Mouse (Mus musculus) lung, embryonic 14.5 days (tissue): Measurements from ENCODE around the gene Dennd4a. TPM values are rescaled to one million over a fixed set of nuclear protein-coding genes. Genes with fewer than 3 reads are reported as not detected.

ENCODE experiments used
- ATAC-seq: fragments of 200-750 bp; cut with Nextera tagmentation; 2 replicates; pipeline ENCODE4 v1.8.0; 2017; ENCODE audit warnings: mild to moderate bottlenecking, moderate TSS enrichment, moderate library complexity; ENCODE audit not compliant: insufficient read depth
- DNase-seq: peaks from one replicate; pipeline ENCODE4 v3.0.0-alpha.2; 2015
- H3K27ac ChIP-seq: fragments of 300-500 bp; sonication (generic); 2 replicates; pipeline ENCODE4 v1.5.1; 2014; ENCODE audit warnings: low read depth, mild to moderate bottlenecking, moderate library complexity
- H3K27me3 ChIP-seq: fragments of 300-500 bp; sonication (generic); 2 replicates; pipeline ENCODE4 v1.6.1; 2014; ENCODE audit warnings: low read length, control low read depth; ENCODE audit not compliant: insufficient read depth
- H3K36me3 ChIP-seq: fragments of 300-500 bp; sonication (generic); 2 replicates; pipeline ENCODE4 v1.6.1; 2014; ENCODE audit warnings: control low read depth; ENCODE audit not compliant: insufficient read depth
- H3K4me1 ChIP-seq: fragments of 300-500 bp; sonication (generic); 2 replicates; pipeline ENCODE4 v1.6.1; 2014; ENCODE audit warnings: antibody characterized with exemption, control low read depth; ENCODE audit not compliant: insufficient read depth
- H3K4me2 ChIP-seq: fragments of 300-500 bp; sonication (generic); 2 replicates; pipeline ENCODE4 v1.6.1; 2014; ENCODE audit warnings: mild to moderate bottlenecking
- H3K4me3 ChIP-seq: fragments of 300-500 bp; sonication (generic); 2 replicates; pipeline ENCODE4 v1.5.1; 2014; ENCODE audit warnings: low read depth, low read length
- H3K9ac ChIP-seq: fragments of 300-500 bp; sonication (generic); 2 replicates; pipeline ENCODE4 v1.6.1; 2014
- H3K9me3 ChIP-seq: fragments of 300-500 bp; sonication (generic); 2 replicates; pipeline ENCODE4 v1.6.1; 2016; ENCODE audit warnings: low read depth, low read length, control low read depth
- CTCF ChIP-seq: IDR thresholded peaks from 2 replicates; pipeline ENCODE4 v1.5.1; 2016; ENCODE audit warnings: antibody characterized with exemption, low read depth
- WGBS: fragments of 180-500 bp; shearing (Covaris S2); extraction: QIAGEN DNeasy Blood & Tissue Kit; methylation state at CpG from one replicate; pipeline ENCODE4 v1.1.7; 2014; 5-methylcytosine and 5-hydroxymethylcytosine counted together
- polyA plus RNA-seq: library from polyadenylated mRNA; unstranded; fragments of >200 nt; fragmentation: Nextera tagmentation; extraction: Ambion mirVana; gene quantifications from 2 replicates; pipeline ENCODE4 v1.2.1, GENCODE M21; 2014

Gene Dennd4a
- polyA plus RNA-seq, 1 experiment from 2014 or later, result 10.9 TPM

DNA sequence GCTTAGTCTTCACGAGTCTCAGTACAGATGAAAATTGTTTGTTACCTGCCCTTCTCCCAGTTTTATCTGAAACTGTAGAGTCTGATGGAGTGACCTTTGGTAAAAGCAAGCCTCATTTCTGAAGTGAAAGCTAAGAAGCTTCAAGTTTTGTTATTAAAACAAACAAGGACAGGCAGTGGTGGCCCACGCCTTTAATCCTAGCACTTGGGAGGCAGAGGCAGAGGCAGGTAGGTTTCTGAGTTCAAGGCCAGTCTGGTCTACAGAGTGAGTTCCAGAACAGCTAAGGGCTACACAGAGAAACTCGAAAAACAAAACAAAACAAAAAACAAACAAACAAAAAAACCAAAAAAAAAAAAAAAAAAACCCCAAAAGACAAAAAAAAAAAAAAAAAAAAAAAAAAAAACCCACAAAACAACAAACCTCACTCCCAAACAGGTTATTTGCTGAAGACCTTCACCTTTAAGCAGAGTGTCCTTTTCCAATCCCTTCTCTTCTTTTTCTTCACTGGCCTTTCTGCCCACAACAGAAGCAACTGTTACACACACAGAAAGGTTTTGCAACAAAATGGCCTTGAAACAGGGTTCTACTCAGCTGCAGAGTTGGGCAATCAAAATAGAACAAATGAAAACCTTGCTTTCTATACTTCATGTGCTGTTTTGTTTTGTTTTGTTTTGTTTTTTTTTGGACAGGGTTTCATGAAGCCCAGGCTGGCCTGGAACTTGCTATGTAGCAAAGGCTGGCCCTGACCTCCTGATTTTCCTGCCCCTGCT, 15.1 kb upstream of the Dennd4a start:
- TF ChIP-seq CTCF, result no peak
- H3K9ac ChIP-seq, result no peak overlapping the region
- ATAC-seq (no peak), DNase-seq (no peak)
- no peaks in the 10 kb centered on the region for H3K9me3 ChIP-seq
- no peak overlapping the region for H3K4me3 ChIP-seq
- no peaks in the 10 kb centered on the region for H3K36me3 ChIP-seq
- 47% methylated on average over 3 of the region's 3 CpGs for WGBS
- peaks cover 10% of the 10 kb centered on the region; the same call in 1 of the 2 replicates for H3K4me1 ChIP-seq
- no peaks in the 10 kb centered on the region for H3K27me3 ChIP-seq
- H3K4me2 ChIP-seq, result no peak overlapping the region
- no peak overlapping the region for H3K27ac ChIP-seq

DNA sequence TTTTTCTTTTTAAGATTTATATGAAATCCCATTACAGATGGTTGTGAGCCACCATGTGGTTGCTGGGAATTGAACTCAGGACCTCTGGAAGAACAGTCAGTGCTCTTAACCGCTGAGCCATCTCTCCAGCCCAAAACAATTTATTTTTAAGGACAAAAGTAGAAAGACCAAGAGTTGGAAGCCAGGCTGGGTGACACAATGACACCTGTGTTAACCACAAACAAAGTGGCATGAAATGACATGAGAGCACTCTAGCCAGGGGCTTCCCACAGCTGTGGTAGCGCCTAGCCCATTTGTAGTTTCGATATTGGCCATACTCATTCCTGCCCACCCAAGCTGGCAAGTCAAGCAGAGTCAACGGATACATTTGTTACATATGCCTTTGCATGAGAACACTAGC, 13.7 kb upstream of the Dennd4a start:
- Histone ChIP-seq H3K36me3 (no peaks in the 10 kb centered on the region), H3K9me3 (no peaks in the 10 kb centered on the region), H3K27ac (no peak overlapping the region), H3K9ac (no peak overlapping the region), H3K4me1 (peaks cover 4% of the 10 kb centered on the region; the same call in 1 of the 2 replicates), H3K27me3 (no peaks in the 10 kb centered on the region), H3K4me2 (no peak overlapping the region), H3K4me3 (no peak overlapping the region)
- DNase-seq (no peak), ATAC-seq (no peak)
- no peak for TF ChIP-seq CTCF
- 88% methylated on average over 4 of the region's 4 CpGs for WGBS

DNA sequence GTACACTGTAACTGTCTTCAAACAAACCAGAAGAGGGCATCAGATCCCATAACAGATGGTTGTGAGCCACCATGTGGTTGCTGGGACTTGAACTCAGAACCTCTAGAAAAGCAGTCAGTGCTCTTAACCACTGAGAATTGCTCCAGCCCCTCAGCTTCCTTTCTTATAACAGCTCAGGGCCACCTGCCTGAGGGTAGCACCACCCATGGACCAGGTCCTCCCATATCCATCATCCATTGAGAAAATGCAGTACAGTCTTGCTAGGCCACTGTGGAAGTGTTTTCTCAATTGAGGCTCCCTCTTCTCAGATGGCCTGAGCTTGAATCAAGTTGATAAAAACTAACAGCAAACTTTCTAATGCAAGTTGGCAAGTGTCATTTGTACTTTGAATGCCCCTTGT, 13.0 kb upstream of the Dennd4a start:
- Histone ChIP-seq H3K4me2 (no peak overlapping the region), H3K36me3 (no peaks in the 10 kb centered on the region), H3K27ac (no peak overlapping the region), H3K27me3 (no peaks in the 10 kb centered on the region), H3K4me3 (no peak overlapping the region), H3K9me3 (no peaks in the 10 kb centered on the region), H3K9ac (no peak overlapping the region), H3K4me1 (peaks cover 4% of the 10 kb centered on the region; the same call in 1 of the 2 replicates)
- TF ChIP-seq CTCF, result no peak
- no peak for ATAC-seq
- no peak for DNase-seq

DNA sequence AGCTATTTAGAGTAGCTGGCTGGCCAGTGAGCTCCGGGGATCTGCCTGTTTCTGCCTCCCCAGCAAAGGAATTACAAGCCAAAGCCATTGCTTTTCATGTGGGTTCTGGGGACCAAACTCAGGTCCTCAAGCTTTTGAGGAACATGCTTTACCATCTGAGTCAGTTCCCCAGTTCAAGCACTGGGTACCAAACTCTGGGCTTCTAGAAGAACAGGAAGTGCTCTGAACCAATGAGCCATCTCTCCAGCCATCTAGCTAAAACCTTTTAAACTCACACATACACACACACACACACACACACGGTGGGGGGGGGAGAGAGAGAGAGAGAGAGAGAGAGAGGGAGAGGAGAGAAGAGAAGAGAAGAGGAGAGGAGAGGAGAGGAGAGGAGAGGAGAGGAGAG, 12.3 kb upstream of the Dennd4a start:
- no peak for DNase-seq

DNA sequence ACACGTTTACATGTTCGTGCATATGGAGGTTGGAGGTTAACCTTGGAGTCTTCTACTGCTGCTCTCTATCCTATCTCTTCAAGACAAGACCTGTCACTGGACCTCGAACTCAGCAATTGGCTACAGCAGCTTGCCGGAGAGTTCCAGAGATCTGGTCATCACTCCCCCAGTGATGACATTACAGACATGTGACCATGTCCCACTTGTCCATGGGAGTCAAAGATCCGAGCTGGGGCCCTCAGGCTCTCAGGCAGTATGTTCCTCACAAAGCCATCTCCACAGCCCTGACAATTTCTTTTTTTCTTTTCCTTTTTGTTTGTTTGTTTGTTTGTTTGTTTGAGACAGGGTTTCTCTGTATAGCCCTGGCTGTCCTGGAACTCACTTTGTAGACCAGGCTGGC, 11.6 kb upstream of the Dennd4a start:
- Histone ChIP-seq H3K27ac (no peak overlapping the region), H3K4me3 (no peak overlapping the region), H3K36me3 (no peaks in the 10 kb centered on the region), H3K27me3 (no peaks in the 10 kb centered on the region), H3K4me2 (no peak overlapping the region), H3K4me1 (peaks cover 4% of the 10 kb centered on the region; the same call in 1 of the 2 replicates), H3K9ac (no peak overlapping the region), H3K9me3 (no peaks in the 10 kb centered on the region)
- TF ChIP-seq CTCF, result no peak
- DNase-seq (no peak), ATAC-seq (no peak)
- WGBS, result 85% methylated on average over 5 of the region's 5 CpGs

More for the DNA sequence above, 12.3 kb upstream of the Dennd4a start:
- TF ChIP-seq CTCF, result no peak
- H3K4me1 ChIP-seq, result peaks cover 4% of the 10 kb centered on the region; the same call in 1 of the 2 replicates
- H3K9ac ChIP-seq, result no peak overlapping the region
- no peak overlapping the region for H3K27ac ChIP-seq
- H3K4me3 ChIP-seq, result no peak overlapping the region
- no peak for ATAC-seq
- no peaks in the 10 kb centered on the region for H3K27me3 ChIP-seq
- no peaks in the 10 kb centered on the region for H3K36me3 ChIP-seq
- H3K4me2 ChIP-seq, result no peak overlapping the region
- H3K9me3 ChIP-seq, result no peaks in the 10 kb centered on the region
- 80% methylated on average over 2 of the region's 2 CpGs for WGBS

DNA sequence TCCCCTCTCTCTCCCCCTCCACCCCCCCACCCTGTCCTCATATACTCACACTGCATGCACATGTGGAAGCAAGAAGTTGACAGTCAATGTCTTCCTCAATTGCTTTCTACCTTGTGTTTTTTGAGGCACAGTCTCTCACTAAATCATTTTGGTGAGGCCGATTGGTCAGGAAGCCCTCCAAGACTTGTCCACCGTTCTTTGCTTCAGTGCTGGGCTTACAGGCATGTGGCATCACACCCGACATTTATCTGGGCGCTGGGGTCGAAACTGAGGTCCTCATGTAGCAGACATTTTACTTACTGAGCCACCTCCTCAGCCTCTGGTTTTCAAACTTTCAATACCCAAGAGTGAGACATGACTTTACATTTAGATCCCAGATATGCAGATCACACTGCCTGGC, 8.6 kb upstream of the Dennd4a start:
- Histone ChIP-seq H3K9me3 (no peaks in the 10 kb centered on the region), H3K27me3 (no peaks in the 10 kb centered on the region), H3K4me3 (no peak overlapping the region), H3K4me1 (no peaks in the 10 kb centered on the region), H3K36me3 (no peaks in the 10 kb centered on the region), H3K27ac (no peak overlapping the region), H3K9ac (no peak overlapping the region), H3K4me2 (no peak overlapping the region)
- no peak for TF ChIP-seq CTCF
- DNase-seq, result no peak
- 83% methylated on average over 5 of the region's 5 CpGs for WGBS
- ATAC-seq, result no peak

DNA sequence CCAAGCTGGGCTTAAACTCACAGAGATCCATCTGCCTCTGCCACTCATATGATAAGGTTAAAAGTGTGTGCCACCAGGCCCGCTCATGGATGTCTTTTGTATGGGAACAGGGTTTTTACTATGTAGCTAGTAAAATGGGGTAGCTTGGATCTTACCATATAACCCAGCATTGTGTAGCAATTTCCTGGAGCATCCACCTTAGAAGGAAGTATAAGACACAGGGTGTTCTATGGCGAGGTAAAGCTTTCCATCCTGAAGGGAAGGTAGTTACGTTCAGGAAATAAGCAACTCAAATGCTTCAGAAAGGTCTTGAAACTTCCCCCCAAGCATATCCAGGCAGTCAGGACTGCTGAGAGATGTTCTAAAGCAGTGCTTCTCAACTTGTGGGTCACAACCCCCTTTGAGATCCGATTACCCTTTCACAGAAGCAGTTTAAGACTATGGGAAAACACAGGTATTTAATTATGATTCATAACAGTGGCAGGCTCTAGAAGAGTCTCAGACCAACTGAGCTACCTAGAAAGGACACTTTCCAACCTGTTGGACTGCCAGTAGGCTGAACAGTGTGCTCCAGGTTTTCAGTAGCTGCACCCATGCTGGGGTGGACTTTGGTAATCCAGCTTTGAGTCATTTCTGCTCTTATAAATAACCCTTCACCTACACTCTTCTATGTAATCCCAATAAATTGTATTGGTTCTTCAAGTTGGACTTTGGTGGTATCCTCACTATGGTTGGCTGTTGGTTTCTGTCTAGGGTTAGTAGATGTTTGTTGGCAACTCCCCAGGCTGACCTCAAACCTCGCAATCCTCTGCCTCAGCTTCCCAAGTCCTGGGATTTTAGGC, 7.5 kb upstream of the Dennd4a start:
- TF ChIP-seq CTCF, result no peak
- Histone ChIP-seq H3K4me1 (no peaks in the 10 kb centered on the region), H3K27me3 (no peaks in the 10 kb centered on the region), H3K27ac (no peak overlapping the region), H3K4me2 (no peak overlapping the region), H3K9me3 (no peaks in the 10 kb centered on the region), H3K36me3 (no peaks in the 10 kb centered on the region), H3K4me3 (no peak overlapping the region), H3K9ac (no peak overlapping the region)
- 82% methylated on average over 5 of the region's 5 CpGs for WGBS
- no peak for ATAC-seq
- no peak for DNase-seq
